Mouse (Mus musculus) MEL (cell line): ENCODE data around the gene Dchs2. TPM values are rescaled to one million over a fixed set of nuclear protein-coding genes. Genes with fewer than 3 reads are reported as not detected.

Experiments
- DNase-seq: peaks from one replicate; pipeline ENCODE4 v3.0.0; 2011; ENCODE audit warnings: low read depth, low spot score
- H3K27ac ChIP-seq: 2 replicates; pipeline ENCODE4 v1.5.1; 2012; ENCODE audit warnings: low read depth, mild to moderate bottlenecking, control low read depth, low read length, moderate library complexity; ENCODE audit not compliant: control insufficient read depth
- H3K27me3 ChIP-seq, 2 experiments: fragments of 150-350 bp in 1 of 2; sonication (generic) in 1 of 2; 2 replicates each; pipeline ENCODE4 v1.6.1; 2012; ENCODE audit warnings: low read length in 2 of 2, mild to moderate bottlenecking in 2 of 2, improper control_type of control experiment in 1 of 2, moderate library complexity in 1 of 2; ENCODE audit not compliant: insufficient read depth in 2 of 2, control insufficient read depth in 1 of 2
- H3K36me3 ChIP-seq, 2 experiments: 2 replicates each; pipeline ENCODE4 v1.6.1; 2012 to 2014; ENCODE audit warnings: low read length in 2 of 2, improper control_type of control experiment in 1 of 2, inconsistent platforms in 1 of 2, mild to moderate bottlenecking in 1 of 2; ENCODE audit not compliant: insufficient read depth in 2 of 2, control insufficient read depth in 1 of 2
- H3K4me1 ChIP-seq, 2 experiments: fragments of 150-350 bp in 1 of 2; sonication (generic) in 1 of 2; 2 replicates each; pipeline ENCODE4 v1.6.1; 2012; ENCODE audit warnings: low read length in 2 of 2, improper control_type of control experiment in 1 of 2, mild to moderate bottlenecking in 1 of 2; ENCODE audit not compliant: insufficient read depth in 2 of 2, control insufficient read depth in 1 of 2
- H3K4me3 ChIP-seq, 2 experiments: fragments of 150-350 bp in 1 of 2; sonication (generic) in 1 of 2; 2 replicates each; pipeline ENCODE4 v1.5.1; 2012; ENCODE audit warnings: low read depth in 2 of 2, low read length in 2 of 2, mild to moderate bottlenecking in 2 of 2, moderate library complexity in 2 of 2, control low read depth in 1 of 2, improper control_type of control experiment in 1 of 2; ENCODE audit not compliant: control insufficient read depth in 1 of 2, insufficient read depth in 1 of 2
- H3K79me2 ChIP-seq: 2 replicates; pipeline ENCODE4 v1.6.1; 2012; ENCODE audit warnings: mild to moderate bottlenecking, low read length, moderate library complexity; ENCODE audit not compliant: control insufficient read depth, poor library complexity, insufficient read depth
- H3K9ac ChIP-seq: 2 replicates; pipeline ENCODE4 v1.6.1; 2012; ENCODE audit warnings: low read depth, mild to moderate bottlenecking, control low read depth, low read length, moderate library complexity; ENCODE audit not compliant: control insufficient read depth, poor library complexity, severe bottlenecking
- H3K9me3 ChIP-seq: fragments of 150-350 bp; sonication (generic); replicated peaks from 2 replicates; pipeline ENCODE4 v1.6.1; 2012; ENCODE audit warnings: mild to moderate bottlenecking, low read length, improper control_type of control experiment, moderate library complexity; ENCODE audit not compliant: insufficient read depth
- BHLHE40 ChIP-seq: IDR thresholded peaks from 2 replicates; pipeline ENCODE4 v1.6.1; 2012; ENCODE audit warnings: low read depth, mild to moderate bottlenecking, inconsistent platforms, low read length, improper control_type of control experiment, borderline replicate concordance
- CHD2 ChIP-seq: IDR thresholded peaks from 2 replicates; pipeline ENCODE4 v1.6.1; 2011; ENCODE audit warnings: low read length, improper control_type of control experiment
- CTCF ChIP-seq, 3 experiments: IDR thresholded peaks in 2 of 3; conservative IDR thresholded peaks in 1 of 3; 2 replicates each; pipeline ENCODE4 v1.5.1; 2011 to 2012; ENCODE audit warnings: low read length in 3 of 3, low read depth in 2 of 3, mild to moderate bottlenecking in 2 of 3, improper control_type of control experiment in 1 of 3, inconsistent platforms in 1 of 3, mixed read lengths in 1 of 3, moderate library complexity in 1 of 3; ENCODE audit not compliant: control insufficient read depth in 1 of 3, insufficient read depth in 1 of 3, poor library complexity in 1 of 3, severe bottlenecking in 1 of 3
- ELF1 ChIP-seq: IDR thresholded peaks from 2 replicates; pipeline ENCODE4 v1.6.1; 2014; ENCODE audit warnings: low read depth, mild to moderate bottlenecking, inconsistent platforms, low read length, improper control_type of control experiment, moderate library complexity
- ETS1 ChIP-seq: IDR thresholded peaks from 2 replicates; pipeline ENCODE4 v1.6.1; 2012; ENCODE audit warnings: low read depth, mild to moderate bottlenecking, inconsistent platforms, low read length, improper control_type of control experiment, moderate library complexity
- GABPA ChIP-seq: IDR thresholded peaks from 2 replicates; pipeline ENCODE4 v1.6.1; 2012; ENCODE audit warnings: low read depth, mild to moderate bottlenecking, inconsistent platforms, low read length, improper control_type of control experiment, moderate library complexity
- GATA1 ChIP-seq: IDR thresholded peaks from 2 replicates; pipeline ENCODE4 v1.6.1; 2011; ENCODE audit warnings: low read depth, low read length, improper control_type of control experiment
- HCFC1 ChIP-seq: IDR thresholded peaks from 2 replicates; pipeline ENCODE4 v1.6.1; 2012; ENCODE audit warnings: low read depth, mild to moderate bottlenecking, inconsistent platforms, low read length, improper control_type of control experiment, moderate library complexity
- JUND ChIP-seq: IDR thresholded peaks from 2 replicates; pipeline ENCODE4 v1.6.1; 2011; ENCODE audit warnings: low read depth, mild to moderate bottlenecking, improper control_type of control experiment, low read length
- KAT2A ChIP-seq: conservative IDR thresholded peaks from 2 replicates; pipeline ENCODE4 v1.6.1; 2012; ENCODE audit warnings: low read depth, low read length, improper control_type of control experiment, inconsistent platforms
- MYB ChIP-seq: IDR thresholded peaks from 2 replicates; pipeline ENCODE4 v1.6.1; 2011; ENCODE audit warnings: mild to moderate bottlenecking, low read depth, low read length, improper control_type of control experiment
- MYC ChIP-seq: IDR thresholded peaks from 2 replicates; pipeline ENCODE4 v1.6.1; 2011; ENCODE audit warnings: low read depth, mild to moderate bottlenecking, low read length, improper control_type of control experiment, moderate library complexity
- POLR2AphosphoS2 ChIP-seq: IDR thresholded peaks from 2 replicates; pipeline ENCODE4 v1.6.1; 2011; ENCODE audit warnings: low read length, improper control_type of control experiment
- RAD21 ChIP-seq: IDR thresholded peaks from 2 replicates; pipeline ENCODE4 v1.6.1; 2011; ENCODE audit warnings: mild to moderate bottlenecking, low read depth, low read length, improper control_type of control experiment
- TAL1 ChIP-seq: IDR thresholded peaks from 2 replicates; pipeline ENCODE4 v1.6.1; 2012; ENCODE audit warnings: mild to moderate bottlenecking, inconsistent platforms, low read length, moderate library complexity, mixed read lengths
- UBTF ChIP-seq: IDR thresholded peaks from 2 replicates; pipeline ENCODE4 v1.6.1; 2012; ENCODE audit warnings: low read depth, mild to moderate bottlenecking, inconsistent platforms, low read length, improper control_type of control experiment, moderate library complexity, borderline replicate concordance; ENCODE audit not compliant: insufficient read depth
- USF2 ChIP-seq, 2 experiments: IDR thresholded peaks; 2 replicates each; pipeline ENCODE4 v1.6.1; 2011 to 2012; ENCODE audit warnings: improper control_type of control experiment in 2 of 2, low read length in 2 of 2, borderline replicate concordance in 1 of 2, inconsistent platforms in 1 of 2, low read depth in 1 of 2, mild to moderate bottlenecking in 1 of 2; ENCODE audit not compliant: insufficient read depth in 1 of 2
- ZKSCAN1 ChIP-seq: IDR thresholded peaks from 2 replicates; pipeline ENCODE4 v1.6.1; 2012; ENCODE audit warnings: low read depth, mild to moderate bottlenecking, inconsistent platforms, low read length, improper control_type of control experiment, moderate library complexity
- ZMIZ1 ChIP-seq: IDR thresholded peaks from 2 replicates; pipeline ENCODE4 v1.6.1; 2012; ENCODE audit warnings: low read depth, mild to moderate bottlenecking, inconsistent platforms, low read length, improper control_type of control experiment, moderate library complexity
- polyA plus RNA-seq, 2 experiments: library from polyadenylated mRNA; stranded (reverse) in 1 of 2; unstranded in 1 of 2; fragments of >175 nt in 1 of 2; fragments of >200 nt in 1 of 2; gene quantifications; 2 replicates each; pipeline versions ENCODE4 v1.2.1 to v1.2.4; 2012; ENCODE audit warnings: low replicate concordance in 2 of 2, low read depth in 1 of 2; ENCODE audit not compliant: insufficient read length in 2 of 2, insufficient read depth in 1 of 2, missing spikeins in 1 of 2
- total RNA-seq: library from RNA; depleted of rRNA; stranded (reverse); fragments of 300-350 nt; gene quantifications from 2 replicates; pipeline ENCODE4 v1.2.3, GENCODE M21; 2012; rRNA removed

The Dchs2 gene
- total and polyA plus RNA-seq, 3 experiments: not detected

DNA sequence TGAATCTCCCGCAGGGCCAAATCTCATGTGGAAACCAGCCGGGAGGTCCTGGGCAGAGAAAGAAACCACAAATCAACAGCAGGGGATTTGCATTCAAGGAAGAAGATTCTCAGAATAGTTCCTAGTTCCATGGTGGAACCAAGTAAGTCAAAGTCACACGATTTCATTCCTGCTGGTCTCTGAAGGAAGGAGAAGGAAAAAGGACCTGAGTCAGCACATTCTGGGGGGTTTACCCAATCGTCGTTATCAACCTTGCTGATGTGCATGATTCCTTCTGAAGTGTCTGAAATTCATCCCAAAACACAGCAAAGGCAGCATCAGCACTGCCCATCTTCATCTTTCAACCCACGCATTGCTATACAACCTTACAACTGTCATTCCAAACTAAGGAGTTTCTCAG is 249.1 kb downstream of the Dchs2 start:
- no peaks in the 10 kb centered on the region for H3K4me1 ChIP-seq
- H3K36me3 ChIP-seq: no peaks in the 10 kb centered on the region
- H3K4me3 ChIP-seq: no peak overlapping the region
- no peak for DNase-seq
- no peak overlapping the region for H3K9ac ChIP-seq
- no peaks in the 10 kb centered on the region for H3K27me3 ChIP-seq
- H3K27ac ChIP-seq: no peak overlapping the region
- H3K79me2 ChIP-seq: no peaks in the 10 kb centered on the region
- TF ChIP-seq CHD2 (no peak), GABPA (no peak), RAD21 (no peak), USF2 (IDR thresholded peaks at IDR 0.05; ENCODE audit: borderline replicate concordance in 1 of 2, insufficient read depth in 1 of 2, low read depth in 1 of 2, low read length in 2 of 2) (no peak), JUND (no peak), GATA1 (no peak), CTCF (IDR thresholded peaks at IDR 0.05 in 2 of 3, conservative IDR thresholded peaks at IDR 0.05 in 1 of 3; ENCODE audit: control insufficient read depth in 1 of 3, insufficient read depth in 1 of 3, low read depth in 2 of 3, low read length in 3 of 3, poor library complexity in 1 of 3, severe bottlenecking in 1 of 3) (no peak), BHLHE40 (no peak), TAL1 (no peak), ELF1 (no peak), UBTF (no peak), ZKSCAN1 (no peak), HCFC1 (no peak), KAT2A (no peak), MYB (no peak), POLR2AphosphoS2 (no peak), ZMIZ1 (no peak), MYC (no peak), ETS1 (no peak)
- TF ChIP-seq, all 39 proteins: peak for 0
- H3K9me3 ChIP-seq: no peaks in the 10 kb centered on the region

Other genes starting within 250 kb of the Dchs2 start
- not detected in 2 replicates for gene Lrat, start 224.0 kb upstream of the Dchs2 start, total RNA-seq
- gene Lrat, start 224.0 kb upstream of the Dchs2 start, polyA plus RNA-seq: not detected
- not detected in 2 replicates for gene Fgg, start 120.2 kb upstream of the Dchs2 start, total RNA-seq
- not detected for gene Fgg, start 120.2 kb upstream of the Dchs2 start, polyA plus RNA-seq
- gene Fga, start 101.9 kb upstream of the Dchs2 start, total RNA-seq: not detected in 2 replicates
- gene Fga, start 101.9 kb upstream of the Dchs2 start, polyA plus RNA-seq: not detected
- gene Fgb, start 78.1 kb upstream of the Dchs2 start, total RNA-seq: not detected in 2 replicates
- gene Fgb, start 78.1 kb upstream of the Dchs2 start, polyA plus RNA-seq: not detected
- 85.6 and 87.5 TPM in 2 replicates for gene Plrg1, start 72.4 kb upstream of the Dchs2 start, total RNA-seq
- 10 to 100 TPM in 1 of 2 experiments, not detected in 1; 88.8 TPM for gene Plrg1, start 72.4 kb upstream of the Dchs2 start, polyA plus RNA-seq